Mouse (Mus musculus): ENCODE measurements around the gene H2-K1.

DNA sequence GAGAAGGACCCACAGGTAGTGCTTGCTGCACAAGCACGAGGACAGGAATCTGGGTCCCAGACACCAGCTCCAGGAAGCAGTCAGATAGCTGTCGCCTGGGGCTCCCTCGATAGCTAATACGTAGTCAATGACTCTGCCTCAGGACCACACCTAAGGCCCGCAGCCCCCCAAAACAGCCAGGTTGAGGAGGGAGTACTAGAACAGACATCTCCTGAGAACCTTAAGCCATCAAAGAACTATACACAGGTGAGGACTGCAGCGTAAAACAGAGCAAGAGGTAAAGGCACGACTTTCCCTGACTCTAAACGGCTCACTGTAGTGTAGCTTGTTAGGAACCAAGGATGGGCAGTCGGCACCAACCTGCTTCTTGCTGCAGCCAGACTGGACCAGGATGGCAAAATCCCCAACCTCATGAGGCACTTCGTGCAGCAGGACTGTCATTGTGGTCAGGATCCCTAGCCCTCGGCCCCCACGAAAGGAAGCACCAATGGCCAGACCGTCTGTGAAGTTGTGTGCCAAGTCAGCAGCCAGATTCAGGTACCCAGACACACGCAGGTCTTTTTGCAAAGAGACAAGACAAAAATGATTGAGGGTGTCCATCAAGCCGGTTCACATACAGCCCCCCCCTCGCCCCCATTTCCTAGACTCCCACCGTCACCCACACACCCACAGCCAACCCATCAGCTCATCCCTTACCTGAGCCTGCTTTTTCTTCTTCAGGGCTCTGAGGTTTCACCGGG, 29.2 kb upstream of the H2-K1 start:
- TF ChIP-seq CHD2 (IDR thresholded peaks at IDR 0.05; ENCODE audit: low read depth, low read length) (no peak), MAFK (IDR thresholded peaks at IDR 0.05; ENCODE audit: insufficient read depth, low read depth, low read length) (no peak), ZC3H11A (IDR thresholded peaks at IDR 0.05; ENCODE audit: borderline replicate concordance, low read depth, low read length) (no peak), HCFC1 (IDR thresholded peaks at IDR 0.05; ENCODE audit: borderline replicate concordance, insufficient read depth, low read length) (no peak), ZNF384 (IDR thresholded peaks at IDR 0.05; ENCODE audit: low read depth, low read length) (no peak)

Measured in ES-E14 (cell line).